Mouse (Mus musculus) olfactory bulb, adult 2 months (tissue): ENCODE measurements around the gene Retsat. TPM values are rescaled to one million over a fixed set of nuclear protein-coding genes. Genes with fewer than 3 reads are reported as not detected.

ENCODE experiments used
- H3K27ac ChIP-seq: fragments of 200-500 bp; 2 replicates; pipeline ENCODE4 v1.5.1; 2012; ENCODE audit warnings: low read depth, low read length; ENCODE audit not compliant: insufficient read depth
- H3K4me1 ChIP-seq: fragments of 200-500 bp; 2 replicates; pipeline ENCODE4 v1.6.1; 2012; ENCODE audit warnings: low read length; ENCODE audit not compliant: control insufficient read depth, insufficient read depth
- H3K4me3 ChIP-seq: fragments of 200-500 bp; 2 replicates; pipeline ENCODE4 v1.5.1; 2012; ENCODE audit warnings: mild to moderate bottlenecking, low read depth, low read length, moderate library complexity; ENCODE audit not compliant: insufficient read depth
- CTCF ChIP-seq: fragments of 200-500 bp; IDR thresholded peaks from 2 replicates; pipeline ENCODE4 v1.5.1; 2012; ENCODE audit warnings: low read depth, mild to moderate bottlenecking, low read length, moderate library complexity; ENCODE audit not compliant: insufficient read depth
- POLR2A ChIP-seq: fragments of 200-500 bp; IDR thresholded peaks from 2 replicates; pipeline ENCODE4 v1.6.1; 2012; ENCODE audit warnings: mild to moderate bottlenecking, low read depth, low read length, moderate library complexity; ENCODE audit not compliant: insufficient read depth
- WGBS: fragments of 180-500 bp; shearing (Covaris S2); methylation state at CpG from one replicate; pipeline ENCODE4 v1.1.7; 2018; 5-methylcytosine and 5-hydroxymethylcytosine counted together
- polyA plus RNA-seq: library from polyadenylated mRNA; stranded (reverse); fragments of >200 nt; gene quantifications from 2 replicates; pipeline ENCODE4 v1.2.4, GENCODE M21; 2012; ENCODE audit warnings: low replicate concordance; ENCODE audit not compliant: missing spikeins, insufficient read depth, insufficient read length

The Retsat gene
- polyA plus RNA-seq, 1 experiment, result not detected

DNA sequence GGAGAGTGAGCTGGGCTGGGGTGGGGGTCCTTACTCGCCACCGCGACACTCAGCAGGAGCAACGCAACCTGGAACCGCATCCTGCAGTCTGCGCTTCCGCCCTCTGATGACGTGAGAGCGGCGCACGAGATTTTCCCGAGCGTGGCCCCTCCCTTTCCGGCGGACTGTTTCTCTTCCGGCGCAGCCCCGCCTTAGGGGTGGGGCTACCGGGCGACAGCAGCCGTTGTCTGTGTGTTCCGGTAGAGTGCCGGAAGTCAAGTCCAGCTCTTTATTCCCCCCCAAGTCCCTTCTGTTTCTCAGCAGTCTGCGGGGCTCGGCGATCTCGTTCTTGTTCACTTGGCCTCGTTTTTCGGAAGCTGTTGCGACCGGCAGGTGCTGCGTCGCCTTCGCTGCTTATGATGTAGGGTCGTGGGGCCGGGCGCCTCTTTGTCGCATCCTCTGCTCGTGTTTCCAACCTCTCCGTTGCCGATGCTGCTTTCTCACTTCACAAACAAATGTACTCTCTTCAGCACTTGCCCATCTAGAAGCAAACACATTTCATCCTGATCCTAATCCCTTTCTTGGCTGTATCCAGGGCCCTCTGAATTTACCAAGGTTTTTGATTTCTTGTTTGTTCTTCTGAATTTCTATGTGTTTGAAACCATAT, 18.5 kb downstream of the Retsat start, which contains the start of gene Tgoln1:
TSS of gene Tgoln1 (minus strand) at position 358 of the 646 bp plus-strand sequence.
- H3K4me3 ChIP-seq, result peak within 1 kb of the TSS; percentile 82
- no peak for TF ChIP-seq CTCF
- TF ChIP-seq POLR2A, result peak; percentile 90
- H3K27ac ChIP-seq, result peak within 1 kb of the TSS; percentile 89
- WGBS, result under 1% methylated on average over 41 of the region's 41 CpGs
- H3K4me1 ChIP-seq, result peaks cover 5% of the 10 kb centered on the region; the same call in 1 of the 2 replicates

DNA sequence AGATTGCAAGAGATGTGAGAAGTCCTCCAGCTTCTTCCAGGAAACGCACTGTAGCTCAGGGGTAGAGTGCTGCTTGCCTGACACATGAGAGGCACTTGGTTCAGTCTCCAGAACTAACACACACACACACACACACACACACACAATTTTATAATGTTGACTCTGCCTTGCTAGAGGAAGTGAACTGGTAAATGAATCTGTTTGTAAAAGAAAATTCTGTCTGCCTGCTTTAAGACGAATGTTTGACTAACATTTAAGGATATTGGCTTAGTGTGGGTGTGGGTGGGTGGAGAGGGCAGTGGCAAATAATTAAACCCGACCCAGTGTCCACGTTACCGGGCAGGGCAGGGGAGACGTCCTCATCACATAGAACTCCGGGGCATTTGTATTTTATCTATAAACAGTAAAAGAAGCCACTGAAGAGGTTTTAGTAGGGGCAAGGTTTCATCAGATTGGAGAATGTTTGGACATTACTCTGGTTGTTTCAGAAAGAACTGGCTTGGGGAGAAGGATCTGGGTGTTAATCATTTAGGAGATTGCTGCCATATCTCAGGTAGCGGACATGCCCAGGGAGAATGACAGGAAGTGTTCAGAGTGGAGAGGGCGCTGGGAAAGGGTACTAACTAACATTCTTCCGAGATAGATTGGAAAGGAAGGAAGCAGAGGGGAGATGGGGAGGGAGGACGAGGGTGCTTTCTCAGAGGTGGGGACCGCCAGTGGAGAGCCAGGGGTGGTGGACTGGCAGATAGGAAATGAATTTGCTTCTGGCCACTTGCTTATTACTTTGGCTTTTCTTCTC, 21.7 kb downstream of the Retsat start:
- Histone ChIP-seq H3K4me1 (peaks cover 5% of the 10 kb centered on the region; the same call in 1 of the 2 replicates), H3K4me3 (no peak overlapping the region), H3K27ac (no peak overlapping the region)
- WGBS, result 63% methylated on average over 12 of the region's 12 CpGs
- TF ChIP-seq POLR2A (no peak), CTCF (no peak)

DNA sequence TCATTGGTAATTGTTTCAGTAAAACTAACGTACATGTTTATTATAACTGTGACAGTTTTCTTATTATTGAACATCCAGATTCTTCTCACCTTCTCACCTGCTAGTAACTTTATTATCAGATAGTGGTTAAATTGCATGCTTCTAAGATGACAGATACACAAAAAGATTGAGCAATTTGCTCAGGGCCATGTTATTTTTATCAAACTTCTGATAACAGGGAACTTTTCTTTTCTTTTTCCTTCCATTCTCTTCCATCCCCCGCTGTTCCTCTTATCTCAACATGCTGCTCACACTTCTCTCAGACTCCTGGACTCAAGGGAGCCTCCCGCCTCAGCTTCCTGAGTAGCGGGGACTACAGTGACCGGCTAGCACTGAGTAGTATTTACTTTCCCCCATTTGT, 22.6 kb downstream of the Retsat start:
- no peak overlapping the region for H3K27ac ChIP-seq
- peaks cover under 1% of the 10 kb centered on the region; the same call in 1 of the 2 replicates for H3K4me1 ChIP-seq
- 91% methylated on average over 5 of the region's 5 CpGs for WGBS
- TF ChIP-seq POLR2A, result no peak
- TF ChIP-seq CTCF, result no peak
- H3K4me3 ChIP-seq, result no peak overlapping the region

DNA sequence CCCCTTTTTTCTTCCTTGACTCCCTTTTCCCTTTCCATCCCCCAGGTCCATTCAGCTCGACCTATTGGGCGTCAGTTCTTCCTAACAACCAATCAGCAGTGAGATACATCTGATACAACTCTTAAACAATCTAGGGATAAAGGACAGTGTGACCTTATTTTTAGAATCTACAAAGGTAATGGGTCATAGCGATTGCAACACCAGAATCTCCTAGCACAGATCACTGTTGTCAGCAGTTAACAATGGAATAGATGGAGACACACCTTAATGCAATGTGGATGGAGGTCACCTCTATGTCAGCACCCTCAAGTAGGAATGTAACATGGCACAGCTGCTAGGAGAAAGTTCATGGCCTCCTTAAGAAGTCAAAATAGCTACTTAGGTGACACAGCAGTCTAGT, 24.6 kb downstream of the Retsat start:
- no peaks in the 10 kb centered on the region for H3K4me1 ChIP-seq
- TF ChIP-seq POLR2A (no peak), CTCF (no peak)

DNA sequence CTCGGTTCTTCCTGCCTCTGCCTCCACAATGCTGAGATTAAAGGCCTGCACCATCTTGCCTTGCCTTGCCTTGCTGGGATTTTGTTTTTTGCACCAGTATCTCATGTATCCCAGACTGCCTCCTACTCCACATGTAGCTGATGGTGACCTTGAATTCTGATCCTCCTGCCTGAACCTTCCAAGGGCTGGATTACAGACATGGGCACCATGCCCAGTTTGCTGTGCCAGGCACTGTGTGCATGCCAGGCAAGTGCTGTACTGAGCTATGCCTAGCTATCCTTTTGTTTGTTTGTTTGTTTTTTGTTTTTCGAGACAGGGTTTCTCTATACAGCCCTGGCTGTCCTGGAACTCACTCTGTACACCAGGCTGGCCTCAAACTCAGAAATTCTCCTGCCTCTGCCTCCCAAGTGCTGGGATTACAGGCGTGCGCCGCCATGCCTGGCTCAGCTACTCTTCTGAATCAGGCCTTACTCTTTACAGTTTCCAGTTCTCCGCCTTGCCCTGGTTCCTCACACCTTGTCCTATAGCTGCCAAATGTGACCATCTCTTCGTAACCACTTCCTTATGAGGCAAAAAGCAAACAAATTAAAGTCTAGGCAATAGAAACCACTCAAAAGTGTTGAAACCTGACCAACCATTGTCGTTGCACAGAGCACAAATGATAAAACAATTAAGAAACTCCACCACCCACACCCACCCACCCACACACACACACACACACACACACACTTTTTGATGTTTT, 25.6 kb downstream of the Retsat start:
- TF ChIP-seq CTCF (no peak), POLR2A (no peak)
- Histone ChIP-seq H3K4me1 (no peaks in the 10 kb centered on the region), H3K4me3 (no peak overlapping the region), H3K27ac (no peak overlapping the region)
- 89% methylated on average over 8 of the region's 8 CpGs for WGBS

More for the DNA sequence above, 24.6 kb downstream of the Retsat start:
- Histone ChIP-seq H3K4me3 (no peak overlapping the region), H3K27ac (no peak overlapping the region)
- WGBS, result 42% methylated on average over 3 of the region's 3 CpGs

DNA sequence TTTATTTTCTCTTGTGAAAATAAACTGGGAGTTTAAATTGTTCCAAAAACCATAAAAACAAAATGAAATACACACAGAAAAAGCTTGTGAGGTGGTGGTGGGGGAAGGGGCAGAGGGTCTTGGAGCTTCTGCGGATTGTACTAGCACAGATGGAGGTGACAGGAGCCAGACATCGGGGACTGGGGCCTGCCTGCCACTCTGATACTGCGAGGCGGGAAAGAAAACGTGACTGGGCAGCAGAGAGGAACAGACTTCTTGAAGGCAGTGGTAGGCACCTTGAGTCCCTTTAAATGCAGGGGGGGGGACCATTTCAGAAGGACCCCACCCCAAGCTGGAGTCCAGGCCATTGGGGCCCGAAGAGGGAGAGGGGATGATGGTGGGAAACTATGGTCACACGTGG, 28.1 kb downstream of the Retsat start:
- H3K4me1 ChIP-seq, result no peaks in the 10 kb centered on the region
- no peak overlapping the region for H3K4me3 ChIP-seq
- WGBS, result 88% methylated on average over 7 of the region's 7 CpGs
- no peak overlapping the region for H3K27ac ChIP-seq
- no peak for TF ChIP-seq CTCF
- TF ChIP-seq POLR2A, result no peak

DNA sequence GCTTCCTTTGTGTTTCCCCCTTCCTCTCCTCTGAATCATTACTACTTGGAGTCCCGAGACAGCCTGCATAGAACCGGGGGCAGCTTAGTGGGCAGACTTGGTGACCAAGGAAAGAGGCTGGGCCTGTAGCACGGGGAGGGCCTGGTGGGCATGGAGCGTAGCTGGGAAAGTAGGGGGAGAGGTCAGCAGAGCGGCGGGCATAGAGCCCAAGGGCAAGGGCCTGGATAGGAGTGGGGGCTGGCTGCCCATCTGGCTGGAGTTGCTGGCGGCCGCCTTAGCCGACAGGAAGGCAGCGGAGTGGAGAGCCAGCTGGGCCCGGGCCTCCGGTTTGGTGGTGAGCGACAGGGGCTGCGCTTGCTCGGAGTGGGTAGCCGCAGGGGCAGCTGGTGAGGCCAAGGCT, 29.0 kb downstream of the Retsat start:
- WGBS, result 73% methylated on average over 16 of the region's 16 CpGs
- Histone ChIP-seq H3K4me3 (no peak overlapping the region), H3K27ac (no peak overlapping the region), H3K4me1 (no peaks in the 10 kb centered on the region)
- TF ChIP-seq CTCF (no peak), POLR2A (no peak)

DNA sequence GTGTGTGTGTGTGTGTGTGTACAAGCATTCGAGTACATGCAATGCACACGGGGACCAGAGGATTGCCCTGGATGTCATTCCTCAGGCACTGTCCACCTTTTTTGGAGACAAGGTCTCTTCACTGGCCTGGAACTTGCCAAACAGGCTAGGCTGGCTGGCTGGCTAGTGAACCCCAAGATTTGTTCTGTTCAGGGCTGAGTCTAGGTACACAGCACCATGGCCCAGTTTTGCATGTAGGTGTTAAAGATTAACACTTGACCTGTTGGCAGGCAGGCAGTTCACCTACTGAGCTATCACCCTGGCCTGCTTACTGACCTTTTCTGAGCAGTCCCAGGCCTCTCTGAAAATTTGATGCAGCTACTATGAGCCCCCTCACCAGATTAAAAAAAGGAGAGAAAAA, 32.1 kb downstream of the Retsat start:
- H3K27ac ChIP-seq, result no peak overlapping the region
- H3K4me1 ChIP-seq, result no peaks in the 10 kb centered on the region
- no peak overlapping the region for H3K4me3 ChIP-seq
- WGBS, result 94% methylated on average over 2 of the region's 2 CpGs
- TF ChIP-seq CTCF, result no peak
- no peak for TF ChIP-seq POLR2A
